Comparison of ENCODE assay signal across 8 mouse cellular contexts in genomic region chr17:56325450-56326152, GRCm38 (mm10). TPM values are rescaled to one million over a fixed set of nuclear protein-coding genes. Genes with fewer than 3 reads are reported as not detected.
A peak's percentile ranks its signal among the peaks of the same experiment; 100 is the strongest.
DNase-seq lines count a peak whose midpoint lies in the region; ATAC-seq and TF ChIP-seq lines count a peak whose summit lies in the region.

Gene Kdm4b (plus strand): TSS chr17:56326062.

- peaks cover 7% of the 10 kb centered on the region; the same call in 1 of the 2 replicates for H3K79me2 ChIP-seq in heart, adult 2 months (replicated peaks; ENCODE audit: control insufficient read depth, insufficient read depth, low read length)

- H3K4me1 ChIP-seq in embryonic facial prominence, embryonic 14.5 days (ENCODE audit: control insufficient read depth, insufficient read depth, low read length): peaks cover 17% of the 10 kb centered on the region
- peaks cover 8% of the 10 kb centered on the region for H3K4me1 ChIP-seq in heart, adult 2 months (ENCODE audit: control insufficient read depth, insufficient read depth, low read length)
- H3K4me1 ChIP-seq in limb, embryonic 13.5 days: peaks cover 38% of the 10 kb centered on the region
- H3K4me1 ChIP-seq in midbrain, embryonic 16.5 days (ENCODE audit: control insufficient read depth, insufficient read depth, low read length): peaks cover 28% of the 10 kb centered on the region

- TF ChIP-seq CTCF in heart, adult 2 months (IDR thresholded peaks at IDR 0.05): no peak

- peak within 1 kb of the TSS; percentile 96 for H3K4me2 ChIP-seq in embryonic facial prominence, embryonic 14.5 days (ENCODE audit: low read depth, low read length)
- H3K4me2 ChIP-seq in limb, embryonic 13.5 days (replicated peaks): peak within 1 kb of the TSS; percentile 88
- peak within 1 kb of the TSS; percentile 76 for H3K4me2 ChIP-seq in midbrain, embryonic 16.5 days (ENCODE audit: low read length)

- 0 out of 2 replicates have a peak, but pooled peaks have one; percentile 49 for TF ChIP-seq EP300 in heart, adult 2 months (IDR thresholded peaks at IDR 0.05; ENCODE audit: insufficient read depth, low read depth, low read length)

- H3K4me3 ChIP-seq in embryonic facial prominence, embryonic 14.5 days (ENCODE audit: low read depth, low read length): peak within 1 kb of the TSS; percentile 90
- H3K4me3 ChIP-seq in heart, adult 2 months: peak within 1 kb of the TSS; percentile 72
- peak within 1 kb of the TSS; percentile 84 for H3K4me3 ChIP-seq in limb, embryonic 13.5 days
- H3K4me3 ChIP-seq in midbrain, embryonic 16.5 days (ENCODE audit: low read depth, low read length): peak within 1 kb of the TSS; percentile 90

- no peaks in the 10 kb centered on the region for H3K27me3 ChIP-seq in embryonic facial prominence, embryonic 14.5 days (replicated peaks; ENCODE audit: control insufficient read depth, insufficient read depth, low read length)
- no peaks in the 10 kb centered on the region for H3K27me3 ChIP-seq in heart, adult 2 months (ENCODE audit: control insufficient read depth, insufficient read depth, low read length)
- H3K27me3 ChIP-seq in limb, embryonic 13.5 days: no peaks in the 10 kb centered on the region
- H3K27me3 ChIP-seq in midbrain, embryonic 16.5 days (ENCODE audit: control insufficient read depth, insufficient read depth, low read depth, low read length): no peaks in the 10 kb centered on the region

- under 1% methylated on average over 34 of the region's 57 CpGs for WGBS in embryonic facial prominence, embryonic 14.5 days
- under 1% methylated on average over 57 of the region's 57 CpGs for WGBS in heart, adult 2 months
- under 1% methylated on average over 57 of the region's 57 CpGs for WGBS in limb, embryonic 13.5 days
- WGBS in midbrain, embryonic 16.5 days: under 1% methylated on average over 50 of the region's 57 CpGs

- H3K36me3 ChIP-seq in embryonic facial prominence, embryonic 14.5 days (ENCODE audit: control insufficient read depth, insufficient read depth, low read length): peaks cover 15% of the 10 kb centered on the region
- H3K36me3 ChIP-seq in heart, adult 2 months (ENCODE audit: control insufficient read depth, insufficient read depth, low read length): no peaks in the 10 kb centered on the region
- peaks cover 25% of the 10 kb centered on the region for H3K36me3 ChIP-seq in limb, embryonic 13.5 days
- no peaks in the 10 kb centered on the region for H3K36me3 ChIP-seq in midbrain, embryonic 16.5 days (ENCODE audit: control insufficient read depth, insufficient read depth, low read length)

- intact Hi-C loops in heart, adult 2 months (cut with DNase I): loop anchor here (2.0 kb wide), 1 partner anchor 21 kb away; no protein-coding TSS in a partner anchor

- H3K9ac ChIP-seq in embryonic facial prominence, embryonic 14.5 days (ENCODE audit: low read depth, low read length): peak within 1 kb of the TSS; percentile 88
- H3K9ac ChIP-seq in heart, adult 2 months (ENCODE audit: low read depth, low read length): peak within 1 kb of the TSS; percentile 87
- peak within 1 kb of the TSS; percentile 95 for H3K9ac ChIP-seq in limb, embryonic 13.5 days
- H3K9ac ChIP-seq in midbrain, embryonic 16.5 days (ENCODE audit: low read depth, low read length): peak within 1 kb of the TSS; percentile 95

- H3K9me3 ChIP-seq in embryonic facial prominence, embryonic 14.5 days (ENCODE audit: control insufficient read depth, low read length): no peaks in the 10 kb centered on the region
- H3K9me3 ChIP-seq in limb, embryonic 13.5 days: no peaks in the 10 kb centered on the region
- H3K9me3 ChIP-seq in midbrain, embryonic 16.5 days (replicated peaks; ENCODE audit: control insufficient read depth, low read length, poor library complexity, severe bottlenecking): no peaks in the 10 kb centered on the region

- DNase-seq in 3T3-L1 (ENCODE audit: low read depth, low spot score): peak; percentile 100
- DNase-seq in adrenal gland, postnatal 4 days (ENCODE audit: low spot score in 2 of 2): peak; percentile 95 to 98
- peak; percentile 100 for DNase-seq in embryonic facial prominence, embryonic 14.5 days (ENCODE audit: low spot score)
- DNase-seq in heart, adult 2 months: peak; percentile 98 to 100
- DNase-seq in kidney, adult 8-10 months: peak; percentile 99 to 100
- peak; percentile 97 to 99 for DNase-seq in spleen, postnatal 10 days (ENCODE audit: low spot score in 2 of 2)

- H3K27ac ChIP-seq in embryonic facial prominence, embryonic 14.5 days (replicated peaks; ENCODE audit: low read depth, low read length): peak within 1 kb of the TSS; percentile 89
- peak within 1 kb of the TSS; percentile 92 for H3K27ac ChIP-seq in heart, adult 2 months
- peak within 1 kb of the TSS; percentile 93 for H3K27ac ChIP-seq in limb, embryonic 13.5 days
- H3K27ac ChIP-seq in midbrain, embryonic 16.5 days (ENCODE audit: low read length): peak within 1 kb of the TSS; percentile 96

- peak; percentile 75 for TF ChIP-seq POLR2A in heart, adult 2 months (IDR thresholded peaks at IDR 0.05; ENCODE audit: insufficient read depth, low read depth, low read length)

- ATAC-seq in embryonic facial prominence, embryonic 14.5 days (ENCODE audit: low read depth): peak; percentile 99
- ATAC-seq in limb, embryonic 13.5 days (ENCODE audit: low FRiP score, low read depth): peak; percentile 100
- ATAC-seq in midbrain, embryonic 16.5 days: peak; percentile 100

RNA-seq across cellular contexts. Expression of gene Kdm4b, which starts in this region (rescaled TPM):
- total RNA-seq in adrenal gland, postnatal 4 days (2021): 10 to 100 TPM; 50.1 to 54.1 TPM
- 29.1 and 32.3 TPM in 2 replicates for polyA plus RNA-seq in embryonic facial prominence, embryonic 14.5 days (2014; fragmentation: Nextera tagmentation; extraction: Ambion mirVana)
- 10 to 100 TPM; 26.2 to 36.1 TPM for total RNA-seq in heart, adult 2 months (2021)
- 23.0 and 29.7 TPM in 2 replicates for polyA plus RNA-seq in heart, adult 2 months (2012; rRNA removed)
- 40.1 and 43.2 TPM in 2 replicates for polyA plus RNA-seq in limb, embryonic 13.5 days (2015; fragmentation: Nextera tagmentation; extraction: Ambion mirVana)
- polyA plus RNA-seq in midbrain, embryonic 16.5 days (2015; fragmentation: Nextera tagmentation; extraction: Ambion mirVana): 63.7 and 75.3 TPM in 2 replicates

Comparison
In these comparisons a context has a peak if more than half of its experiments do, and no peak if none do; other contexts are left out.
1. Peak in every context shown above with its lines: DNase-seq, ATAC-seq, H3K4me3 ChIP-seq and H3K27ac ChIP-seq.